Mouse (Mus musculus) ovary, postnatal 36 days (tissue): ENCODE measurements at regions not wholly inside any gene's neighbourhood (a gene's known extent, or its start where the extent isn't known, plus 50 kb on each side); places are given as distances from the start of the nearest gene placed in this dataset.
A peak's percentile ranks its signal among the peaks of the same experiment; 100 is the strongest.

Experiments used
- DNase-seq: peaks from one replicate; pipeline ENCODE4 v3.0.0; 2022; ENCODE audit warnings: low spot score, mixed read lengths

- DNase-seq, result no peak
Observed at GRCm38 (mm10) chr2:148558365-148558764, 114.0 kb upstream of the Nxt1 start.

DNA sequence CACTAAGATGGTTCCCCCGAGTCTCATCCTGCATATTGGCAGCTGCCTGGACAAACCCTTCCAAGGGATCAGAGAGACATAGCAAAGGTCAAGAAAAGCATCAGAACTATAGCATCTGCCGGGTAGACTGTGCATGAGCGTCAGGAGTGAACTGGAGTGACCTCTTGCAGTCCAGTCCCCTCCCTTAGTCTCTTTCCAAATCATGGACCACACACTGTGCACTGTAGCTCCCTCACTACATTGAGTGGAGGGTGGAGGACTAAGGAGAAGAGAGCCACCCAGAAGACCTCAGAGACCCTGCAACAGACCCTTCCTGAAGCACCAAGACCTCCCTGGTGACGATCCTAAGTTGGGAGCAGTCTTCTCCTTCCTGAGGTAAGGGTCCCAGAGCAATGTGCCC, 107.8 kb upstream of the Cd93 start:
- DNase-seq, result no peak

- DNase-seq, result no peak
Observed at GRCm38 (mm10) chr2:148549618-148550017, 106.3 kb upstream of the Cd93 start.

- no peak for DNase-seq
Observed at GRCm38 (mm10) chr2:148542340-148542739, 99.0 kb upstream of the Cd93 start.

- DNase-seq, result no peak
Observed at GRCm38 (mm10) chr2:148537914-148538510, 94.6 kb upstream of the Cd93 start.

GRCm38 (mm10) chr2:148537251-148537650, 93.9 kb upstream of the Cd93 start:
- DNase-seq, result no peak

- DNase-seq, result no peak
Observed at GRCm38 (mm10) chr2:148536608-148537007, 93.2 kb upstream of the Cd93 start.

GRCm38 (mm10) chr2:148535562-148536180, 92.3 kb upstream of the Cd93 start:
- DNase-seq, result peak; percentile 32

GRCm38 (mm10) chr2:148532051-148532450, 88.7 kb upstream of the Cd93 start:
- DNase-seq, result no peak

GRCm38 (mm10) chr2:148530546-148530945, 87.2 kb upstream of the Cd93 start:
- DNase-seq, result no peak

DNA sequence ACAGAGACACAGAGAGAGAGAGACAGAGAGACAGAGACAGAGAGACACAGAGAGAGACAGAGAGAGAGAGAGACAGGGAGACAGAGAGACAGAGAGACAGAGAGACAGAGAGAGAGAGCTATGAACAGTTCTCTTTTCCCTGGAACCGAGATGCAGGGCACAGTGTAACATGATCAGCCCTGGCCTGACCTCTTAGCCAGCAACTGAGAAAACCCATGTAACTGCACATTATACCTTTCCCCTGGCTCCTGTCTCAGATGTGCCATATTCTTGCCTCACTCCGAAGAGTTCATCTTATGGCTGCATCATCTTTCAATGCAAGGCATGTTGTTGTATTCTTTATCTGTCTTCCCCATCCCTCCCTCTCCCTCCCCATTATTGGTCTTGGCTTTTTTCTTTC, 86.5 kb upstream of the Cd93 start:
- DNase-seq, result no peak

- DNase-seq, result no peak
Observed at GRCm38 (mm10) chr2:148527755-148528154, 84.4 kb upstream of the Cd93 start.

DNA sequence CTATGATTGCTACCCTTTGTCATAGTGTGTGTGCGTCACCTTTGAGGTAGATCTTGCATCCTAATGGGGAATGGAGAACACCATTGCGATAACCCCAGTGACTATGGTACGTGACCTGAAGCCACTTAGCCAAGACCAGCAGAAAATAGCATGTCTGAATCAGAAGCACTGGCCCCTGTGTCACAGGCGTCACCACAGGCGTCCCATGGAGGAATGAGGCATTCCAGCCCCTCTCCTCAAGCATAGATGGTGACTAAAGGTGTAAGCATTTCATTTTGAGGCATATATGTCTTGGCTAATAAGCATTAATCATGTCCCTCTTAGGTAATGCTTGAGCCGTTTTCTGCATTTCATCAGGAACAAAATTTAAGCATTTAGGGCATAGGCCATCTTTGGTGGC, 82.1 kb upstream of the Cd93 start:
- DNase-seq, result no peak

- no peak for DNase-seq
Observed at GRCm38 (mm10) chr2:148523401-148523800, 80.0 kb upstream of the Cd93 start.

GRCm38 (mm10) chr2:148522936-148523335, 79.6 kb upstream of the Cd93 start:
- DNase-seq, result no peak

- DNase-seq, result no peak
Observed at GRCm38 (mm10) chr2:148521966-148522575, 78.7 kb upstream of the Cd93 start.

- DNase-seq, result no peak
Observed at GRCm38 (mm10) chr2:148520291-148520690, 76.9 kb upstream of the Cd93 start.

- no peak for DNase-seq
Observed at GRCm38 (mm10) chr2:148519689-148520290, 76.4 kb upstream of the Cd93 start.

GRCm38 (mm10) chr2:148517906-148518305, 74.5 kb upstream of the Cd93 start:
- no peak for DNase-seq

GRCm38 (mm10) chr2:148510008-148510681, 66.8 kb upstream of the Cd93 start:
- DNase-seq, result no peak

DNA sequence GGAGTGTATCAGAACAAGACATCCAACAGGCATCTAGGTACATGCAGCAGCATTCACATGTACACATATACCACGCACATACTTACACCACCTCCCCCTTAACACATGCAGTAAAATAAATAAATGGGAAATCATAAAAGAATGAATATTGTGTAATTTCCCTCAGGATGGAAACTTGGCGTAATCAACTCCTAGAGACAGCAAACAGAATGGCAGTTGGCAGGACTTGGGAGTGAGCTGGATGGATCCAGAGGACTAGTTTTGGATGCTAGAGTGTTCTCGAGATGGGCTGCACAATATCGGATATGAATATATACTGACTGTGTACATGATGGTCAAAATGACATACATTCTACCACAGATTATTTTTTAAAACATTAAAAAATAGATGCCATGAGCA, 66.0 kb upstream of the Cd93 start:
- no peak for DNase-seq

- no peak for DNase-seq
Observed at GRCm38 (mm10) chr2:148507523-148507922, 64.2 kb upstream of the Cd93 start.

GRCm38 (mm10) chr2:148506966-148507365, 63.6 kb upstream of the Cd93 start:
- no peak for DNase-seq
